Mouse (Mus musculus): ENCODE measurements around the gene Igfbp4. TPM values are rescaled to one million over a fixed set of nuclear protein-coding genes. Genes with fewer than 3 reads are reported as not detected.

Gene Igfbp4
- polyA plus RNA-seq, 1 experiment: 390 TPM

DNA sequence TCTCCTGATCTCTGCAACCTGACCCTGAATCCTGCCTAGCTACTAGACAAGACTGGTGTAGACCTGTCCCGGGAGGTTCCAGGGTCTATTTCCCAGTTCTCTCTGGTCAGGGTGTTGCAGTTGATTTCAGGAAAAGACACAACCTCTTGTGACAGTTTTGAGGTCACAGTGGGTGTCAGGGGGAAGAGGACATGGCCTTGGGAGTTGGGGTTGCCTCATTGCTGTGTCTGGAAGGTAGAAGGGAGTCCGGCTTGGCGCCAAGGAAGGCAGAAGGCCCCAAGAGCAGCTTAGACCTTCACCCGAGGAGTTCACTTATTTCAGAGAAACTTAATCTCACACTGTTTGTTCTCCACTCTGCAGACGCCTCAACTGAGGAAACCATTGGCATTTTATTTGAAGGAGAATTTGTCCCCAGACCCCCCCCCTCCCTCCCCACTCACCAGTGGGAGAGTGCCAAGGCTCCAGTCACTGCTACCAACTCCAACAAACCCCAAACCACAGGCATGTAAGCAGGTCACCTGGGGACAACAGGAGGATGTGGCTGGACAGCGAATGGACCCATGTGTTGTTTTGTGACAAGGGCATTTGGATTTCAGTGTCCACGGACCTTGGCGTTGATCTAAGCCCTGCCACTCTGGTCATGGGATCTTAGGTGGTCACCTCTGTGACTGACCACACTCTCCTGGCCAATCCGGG is 61.7 kb downstream of the Igfbp4 start:
- Histone ChIP-seq H3K4me3 (ENCODE audit: insufficient read depth, low read length) (no peak overlapping the region), H3K4me1 (ENCODE audit: control insufficient read depth, insufficient read depth, low read length) (no peaks in the 10 kb centered on the region), H3K27ac (ENCODE audit: insufficient read depth, low read depth, low read length) (no peak overlapping the region)
- no peak for TF ChIP-seq POLR2A (IDR thresholded peaks at IDR 0.05; ENCODE audit: borderline replicate concordance, low read depth, low read length)
- TF ChIP-seq CTCF (IDR thresholded peaks at IDR 0.05; ENCODE audit: low read depth, low read length): no peak

Other genes with a start within 250 kb of the Igfbp4 start
- gene Msl1, start 245.7 kb upstream of the Igfbp4 start, polyA plus RNA-seq (2012; ENCODE audit: insufficient read depth, insufficient read length, missing spikeins): 78.4 and 79.3 TPM in 2 replicates
- 37.9 and 40.1 TPM in 2 replicates for gene Casc3, start 236.3 kb upstream of the Igfbp4 start, polyA plus RNA-seq (2012; ENCODE audit: insufficient read depth, insufficient read length, missing spikeins)
- gene Rapgefl1, start 204.5 kb upstream of the Igfbp4 start, polyA plus RNA-seq (2012; ENCODE audit: insufficient read depth, insufficient read length, missing spikeins): 0.62 and 0.65 TPM in 2 replicates
- 16.9 and 20.5 TPM in 2 replicates for gene Wipf2, start 177.6 kb upstream of the Igfbp4 start, polyA plus RNA-seq (2012; ENCODE audit: insufficient read depth, insufficient read length, missing spikeins)
- gene Cdc6, start 133.4 kb upstream of the Igfbp4 start, polyA plus RNA-seq (2012; ENCODE audit: insufficient read depth, insufficient read length, missing spikeins): 4.8 and 6.9 TPM in 2 replicates
- gene Rara, start 113.4 kb upstream of the Igfbp4 start, polyA plus RNA-seq (2012; ENCODE audit: insufficient read depth, insufficient read length, missing spikeins): 24.0 and 25.9 TPM in 2 replicates
- not detected in 2 replicates for gene Gjd3, start 58.2 kb upstream of the Igfbp4 start, polyA plus RNA-seq (2012; ENCODE audit: insufficient read depth, insufficient read length, missing spikeins)
- gene Top2a, start 17.1 kb upstream of the Igfbp4 start, polyA plus RNA-seq (2012; ENCODE audit: insufficient read depth, insufficient read length, missing spikeins): 135 and 154 TPM in 2 replicates
- gene Tns4, start 48.1 kb downstream of the Igfbp4 start, polyA plus RNA-seq (2012; ENCODE audit: insufficient read depth, insufficient read length, missing spikeins): 1.6 and 2.0 TPM in 2 replicates
- gene Ccr7, start 113.8 kb downstream of the Igfbp4 start, polyA plus RNA-seq (2012; ENCODE audit: insufficient read depth, insufficient read length, missing spikeins): 0.68 TPM in 1 of 2 replicates, not detected in the other
- gene Smarce1, start 189.8 kb downstream of the Igfbp4 start, polyA plus RNA-seq (2012; ENCODE audit: insufficient read depth, insufficient read length, missing spikeins): 98.6 and 111 TPM in 2 replicates
- gene Krt222, start 202.8 kb downstream of the Igfbp4 start, polyA plus RNA-seq (2012; ENCODE audit: insufficient read depth, insufficient read length, missing spikeins): not detected in 2 replicates
- not detected in 2 replicates for gene Krt24, start 244.0 kb downstream of the Igfbp4 start, polyA plus RNA-seq (2012; ENCODE audit: insufficient read depth, insufficient read length, missing spikeins)